7 mouse cellular contexts compared by ENCODE assay signal in the genomic region with DNA sequence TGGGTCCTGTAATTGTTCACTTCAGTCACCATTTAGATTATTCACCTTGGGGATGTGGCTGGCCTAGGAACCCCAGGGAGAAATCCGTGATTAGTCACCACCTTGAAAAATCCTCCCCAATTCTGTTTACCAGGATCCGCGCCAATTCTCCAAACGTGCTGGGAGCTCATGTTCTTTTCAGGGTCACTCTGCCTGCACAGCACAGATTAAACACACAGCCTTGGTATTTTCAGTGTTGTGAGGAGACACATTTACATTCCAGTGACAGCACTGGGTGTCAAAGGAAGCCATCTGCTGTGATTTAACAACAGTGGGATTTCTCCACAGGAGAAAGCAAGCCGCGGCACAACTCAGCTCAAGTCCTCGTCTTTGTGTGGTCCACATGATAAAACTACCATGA.
DNase-seq lines count a peak whose midpoint lies in the region; ATAC-seq and TF ChIP-seq lines count a peak whose summit lies in the region.

No protein-coding gene starts in this region.

- no peak overlapping the region for H3K4me3 ChIP-seq in lung, embryonic 16.5 days (ENCODE audit: low read length)
- no peak overlapping the region for H3K4me3 ChIP-seq in lung, adult 2 months (replicated peaks; ENCODE audit: extremely low read depth, low read depth, low read length)
- no peak overlapping the region for H3K4me3 ChIP-seq in forebrain, embryonic 14.5 days (ENCODE audit: low read depth, low read length)

- no peak overlapping the region for H3K9ac ChIP-seq in lung, embryonic 16.5 days (ENCODE audit: low read length)
- no peak overlapping the region for H3K9ac ChIP-seq in forebrain, embryonic 14.5 days (ENCODE audit: low read length)

- no peaks in the 10 kb centered on the region for H3K36me3 ChIP-seq in lung, embryonic 16.5 days (ENCODE audit: control insufficient read depth, insufficient read depth, low read length)
- H3K36me3 ChIP-seq in forebrain, embryonic 14.5 days (ENCODE audit: control insufficient read depth, insufficient read depth, low read length): no peaks in the 10 kb centered on the region

- H3K9me3 ChIP-seq in lung, embryonic 16.5 days (ENCODE audit: control insufficient read depth, low read length): no peaks in the 10 kb centered on the region
- no peaks in the 10 kb centered on the region for H3K9me3 ChIP-seq in forebrain, embryonic 14.5 days (replicated peaks; ENCODE audit: control insufficient read depth, low read length)

- peak overlapping the region; percentile 36; the same call in 1 of the 2 replicates for H3K27ac ChIP-seq in lung, embryonic 16.5 days (ENCODE audit: low read length)
- H3K27ac ChIP-seq in forebrain, embryonic 14.5 days (ENCODE audit: low read depth, low read length): no peak overlapping the region

- ATAC-seq in lung, embryonic 16.5 days (ENCODE audit: low read depth): peak; percentile 85
- ATAC-seq in forebrain, embryonic 14.5 days: peak; percentile 91
- ATAC-seq in CD4-positive, CD25-positive, alpha-beta regulatory T cell, adult 4 months: no peak

- peaks cover 6% of the 10 kb centered on the region; the same call in 1 of the 2 replicates for H3K4me1 ChIP-seq in lung, embryonic 16.5 days (replicated peaks; ENCODE audit: control insufficient read depth, insufficient read depth, low read length)
- H3K4me1 ChIP-seq in lung, adult 2 months (ENCODE audit: control insufficient read depth, insufficient read depth, low read length): no peaks in the 10 kb centered on the region
- H3K4me1 ChIP-seq in forebrain, embryonic 14.5 days (ENCODE audit: control insufficient read depth, insufficient read depth, low read length): peaks cover 11% of the 10 kb centered on the region

- no peaks in the 10 kb centered on the region for H3K27me3 ChIP-seq in lung, embryonic 16.5 days (ENCODE audit: control insufficient read depth, insufficient read depth, low read depth, low read length)
- no peaks in the 10 kb centered on the region for H3K27me3 ChIP-seq in forebrain, embryonic 14.5 days (replicated peaks; ENCODE audit: control insufficient read depth, insufficient read depth, low read length)

- TF ChIP-seq CTCF in lung, adult 2 months (IDR thresholded peaks at IDR 0.05; ENCODE audit: insufficient read depth, low read length): no peak

- intact Hi-C loops in left cerebral cortex, postnatal 10 days (cut with DNase I): no loop called here

- 20% methylated on average over 7 of the region's 7 CpGs for WGBS in lung, embryonic 16.5 days
- WGBS in lung, adult 2 months: 37% methylated on average over 7 of the region's 7 CpGs
- WGBS in forebrain, embryonic 14.5 days: 3% methylated on average over 7 of the region's 7 CpGs

- H3K4me2 ChIP-seq in lung, embryonic 16.5 days (ENCODE audit: low read depth, low read length): no peak overlapping the region
- 0 out of 2 replicates have a peak overlapping the region, but pooled peaks have one; percentile 4 for H3K4me2 ChIP-seq in forebrain, embryonic 14.5 days (ENCODE audit: low read length)

- TF ChIP-seq POLR2A in lung, adult 2 months (IDR thresholded peaks at IDR 0.05; ENCODE audit: borderline replicate concordance, extremely low read depth, low read depth, low read length): no peak

- no peak for DNase-seq in lung, adult 2 months
- peak; percentile 79 for DNase-seq in forebrain, embryonic 14.5 days (ENCODE audit: low spot score)
- DNase-seq in left cerebral cortex, postnatal 10 days (ENCODE audit: extremely low spot score in 1 of 2, low spot score in 2 of 2): peak; percentile 30 to 42
- peak; percentile 29 for DNase-seq in right cerebral cortex, adult 18-20 months
- DNase-seq in kidney, adult 9 months: no peak

Comparison
In these comparisons a context has a peak if more than half of its experiments do, and no peak if none do; other contexts are left out.
1. DNase-seq: peak in forebrain, embryonic 14.5 days (single experiment), left cerebral cortex, postnatal 10 days (2 of 2) and right cerebral cortex, adult 18-20 months (single experiment); none in lung, adult 2 months (single experiment) and kidney, adult 9 months (single experiment).